Mouse (Mus musculus): ENCODE data around the gene Cox7a1. TPM values are rescaled to one million over a fixed set of nuclear protein-coding genes. Genes with fewer than 3 reads are reported as not detected.

Cox7a1 gene
- 0.49 TPM for polyA plus RNA-seq (2017; shearing (Covaris generic))

GRCm38 (mm10) chr7:30183879-30184289 is at the start of gene Cox7a1:
Cox7a1 (plus strand) TSS chr7:30184144.

GRCm38 (mm10) chr7:30169583-30170282 is 14.2 kb upstream of the Cox7a1 start, which contains the start of gene Zfp146:
Zfp146 (minus strand) TSS chr7:30169750.

GRCm38 (mm10) chr7:30198481-30198971 is 14.6 kb downstream of the Cox7a1 start, which contains the start of gene Capns1:
Capns1 (minus strand) TSS chr7:30198811.

GRCm38 (mm10) chr7:30231669-30232454 is 47.9 kb downstream of the Cox7a1 start, which contains the start of the genes Polr2i and Tbcb:
Polr2i (plus strand) TSS chr7:30231948.
Tbcb (minus strand) TSS chr7:30232272.

GRCm38 (mm10) chr7:30235625-30236024 is 51.7 kb downstream of the Cox7a1 start, which contains the start of gene Ovol3:
Ovol3 (minus strand) TSS chr7:30235725.

Other genes with a start within 250 kb of the Cox7a1 start
- 8.7 TPM for gene Zfp74, start 230.1 kb upstream of the Cox7a1 start, polyA plus RNA-seq (2017; shearing (Covaris generic))
- 7.8 TPM for gene Zfp568, start 200.2 kb upstream of the Cox7a1 start, polyA plus RNA-seq (2017; shearing (Covaris generic))
- 6.7 TPM for gene Zfp14, start 132.8 kb upstream of the Cox7a1 start, polyA plus RNA-seq (2017; shearing (Covaris generic))
- 10.7 TPM for gene Zfp82, start 111.2 kb upstream of the Cox7a1 start, polyA plus RNA-seq (2017; shearing (Covaris generic))
- 2.2 TPM for gene Gm26920, start 93.7 kb upstream of the Cox7a1 start, polyA plus RNA-seq (2017; shearing (Covaris generic))
- gene Zfp566, start 93.6 kb upstream of the Cox7a1 start, polyA plus RNA-seq (2017; shearing (Covaris generic)), result 10.4 TPM
- gene Zfp260, start 89.4 kb upstream of the Cox7a1 start, polyA plus RNA-seq (2017; shearing (Covaris generic)), result 70.7 TPM
- gene Zfp382, start 62.2 kb upstream of the Cox7a1 start, polyA plus RNA-seq (2017; shearing (Covaris generic)), result 10.2 TPM
- gene Zfp146, start 14.4 kb upstream of the Cox7a1 start, polyA plus RNA-seq (2017; shearing (Covaris generic)), result 32.2 TPM
- 72.0 TPM for gene Capns1, start 14.7 kb downstream of the Cox7a1 start, polyA plus RNA-seq (2017; shearing (Covaris generic))
- gene Polr2i, start 47.8 kb downstream of the Cox7a1 start, polyA plus RNA-seq (2017; shearing (Covaris generic)), result 55.5 TPM
- 105 TPM for gene Tbcb, start 48.1 kb downstream of the Cox7a1 start, polyA plus RNA-seq (2017; shearing (Covaris generic))
- not detected for gene Ovol3, start 51.6 kb downstream of the Cox7a1 start, polyA plus RNA-seq (2017; shearing (Covaris generic))
- 0.39 TPM for gene Thap8, start 96.0 kb downstream of the Cox7a1 start, polyA plus RNA-seq (2017; shearing (Covaris generic))
- 5.4 TPM for gene Wdr62, start 96.3 kb downstream of the Cox7a1 start, polyA plus RNA-seq (2017; shearing (Covaris generic))
- gene Clip3, start 107.6 kb downstream of the Cox7a1 start, polyA plus RNA-seq (2017; shearing (Covaris generic)), result 3.3 TPM
- 168 TPM for gene Alkbh6, start 124.6 kb downstream of the Cox7a1 start, polyA plus RNA-seq (2017; shearing (Covaris generic))
- gene Syne4, start 130.7 kb downstream of the Cox7a1 start, polyA plus RNA-seq (2017; shearing (Covaris generic)), result 15.5 TPM
- gene E130208F15Rik, start 137.6 kb downstream of the Cox7a1 start, polyA plus RNA-seq (2017; shearing (Covaris generic)), result not detected
- gene Sdhaf1, start 139.8 kb downstream of the Cox7a1 start, polyA plus RNA-seq (2017; shearing (Covaris generic)), result 64.6 TPM
- gene Lrfn3, start 178.6 kb downstream of the Cox7a1 start, polyA plus RNA-seq (2017; shearing (Covaris generic)), result not detected
- gene Tyrobp, start 229.6 kb downstream of the Cox7a1 start, polyA plus RNA-seq (2017; shearing (Covaris generic)), result 5.5 TPM
- gene Hcst, start 235.7 kb downstream of the Cox7a1 start, polyA plus RNA-seq (2017; shearing (Covaris generic)), result 409 TPM
- 99.8 TPM for gene Nfkbid, start 237.6 kb downstream of the Cox7a1 start, polyA plus RNA-seq (2017; shearing (Covaris generic))

All from CD4-positive, CD25-positive, alpha-beta regulatory T cell (primary cell).